Mouse (Mus musculus) liver, adult 2 months (tissue): ENCODE data around the gene Ugdh.

ENCODE experiments used
- CTCF ChIP-seq: fragments of 200-500 bp; IDR thresholded peaks from 2 replicates; pipeline ENCODE4 v1.5.1; 2011; ENCODE audit warnings: low read depth, low read length, control low read depth
- POLR2A ChIP-seq: fragments of 200-500 bp; IDR thresholded peaks from 2 replicates; pipeline ENCODE4 v1.6.1; 2011; ENCODE audit warnings: low read length, control low read depth; ENCODE audit not compliant: insufficient read depth; ENCODE audit errors: extremely low read depth

GRCm38 (mm10) chr5:65419136-65419535 is 16.6 kb downstream of the Ugdh start:
- TF ChIP-seq POLR2A (no peak), CTCF (no peak)
